Mouse (Mus musculus): ENCODE measurements at regions not wholly inside any gene's neighbourhood (a gene's known extent, or its start where the extent isn't known, plus 50 kb on each side); places are given as distances from the start of the nearest gene placed in this dataset.

DNA sequence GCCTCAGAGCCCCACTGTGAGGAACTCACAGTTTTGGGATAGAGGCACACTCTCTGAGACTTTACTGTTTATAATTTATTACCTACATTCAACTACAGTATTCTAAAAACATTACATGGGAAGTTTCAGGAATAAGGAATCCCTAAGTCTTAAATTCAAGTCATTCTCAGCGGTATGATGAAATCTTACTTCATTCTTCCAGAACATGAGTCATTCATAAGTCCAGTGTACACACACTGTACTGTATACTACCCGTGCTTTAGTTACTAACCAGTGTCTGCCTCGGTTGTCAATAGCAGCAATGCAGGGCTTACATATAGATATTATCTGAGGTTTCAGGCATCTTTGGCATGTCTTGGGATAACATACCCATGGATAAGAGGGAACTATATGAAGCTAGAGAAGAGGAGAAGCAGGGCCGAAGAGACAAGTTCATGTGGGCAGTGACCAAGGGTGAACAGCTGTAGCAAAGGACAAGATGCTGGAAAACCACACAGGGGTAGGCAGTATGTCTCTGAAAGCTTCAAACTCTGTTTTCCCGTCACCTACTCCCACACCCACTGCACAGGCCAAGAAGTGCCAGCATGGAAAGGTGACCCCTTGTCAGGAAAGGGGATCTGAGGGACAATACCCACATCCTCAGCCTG, 55.5 kb upstream of the Zfp703 start:
- Histone ChIP-seq H3K4me2 (ENCODE audit: low read depth, low read length, poor library complexity, severe bottlenecking) (no peak overlapping the region), H3K4me1 (ENCODE audit: insufficient read depth, low read length) (no peaks in the 10 kb centered on the region), H3K9ac (replicated peaks; ENCODE audit: low read length, poor library complexity, severe bottlenecking) (no peak overlapping the region), H3K27ac (ENCODE audit: low read depth, low read length) (no peak overlapping the region), H3K36me3 (ENCODE audit: insufficient read depth, low read length) (no peaks in the 10 kb centered on the region), H3K4me3 (ENCODE audit: low read depth, low read length) (no peak overlapping the region), H3K27me3 (ENCODE audit: insufficient read depth, low read length) (no peaks in the 10 kb centered on the region), H3K9me3 (ENCODE audit: low read length) (no peaks in the 10 kb centered on the region)
- TF ChIP-seq CTCF (IDR thresholded peaks at IDR 0.05): no peak
- ATAC-seq (ENCODE audit: low FRiP score): no peak
- no peak for DNase-seq (ENCODE audit: low spot score)
- 93% methylated on average over 5 of the region's 5 CpGs for WGBS

- TF ChIP-seq CTCF (IDR thresholded peaks at IDR 0.05): no peak
- Histone ChIP-seq H3K27me3 (ENCODE audit: insufficient read depth, low read length) (no peaks in the 10 kb centered on the region), H3K4me3 (ENCODE audit: low read depth, low read length) (no peak overlapping the region), H3K9ac (replicated peaks; ENCODE audit: low read length, poor library complexity, severe bottlenecking) (no peak overlapping the region), H3K27ac (ENCODE audit: low read depth, low read length) (no peak overlapping the region), H3K4me2 (ENCODE audit: low read depth, low read length, poor library complexity, severe bottlenecking) (no peak overlapping the region), H3K4me1 (ENCODE audit: insufficient read depth, low read length) (no peaks in the 10 kb centered on the region), H3K36me3 (ENCODE audit: insufficient read depth, low read length) (no peaks in the 10 kb centered on the region), H3K9me3 (ENCODE audit: low read length) (no peaks in the 10 kb centered on the region)
- no peak for ATAC-seq (ENCODE audit: low FRiP score)
- DNase-seq (ENCODE audit: low spot score): no peak
- WGBS: 86% methylated on average over 5 of the region's 5 CpGs
Measured at GRCm38 (mm10) chr8:26922178-26922540, 55.0 kb upstream of the Zfp703 start.

DNA sequence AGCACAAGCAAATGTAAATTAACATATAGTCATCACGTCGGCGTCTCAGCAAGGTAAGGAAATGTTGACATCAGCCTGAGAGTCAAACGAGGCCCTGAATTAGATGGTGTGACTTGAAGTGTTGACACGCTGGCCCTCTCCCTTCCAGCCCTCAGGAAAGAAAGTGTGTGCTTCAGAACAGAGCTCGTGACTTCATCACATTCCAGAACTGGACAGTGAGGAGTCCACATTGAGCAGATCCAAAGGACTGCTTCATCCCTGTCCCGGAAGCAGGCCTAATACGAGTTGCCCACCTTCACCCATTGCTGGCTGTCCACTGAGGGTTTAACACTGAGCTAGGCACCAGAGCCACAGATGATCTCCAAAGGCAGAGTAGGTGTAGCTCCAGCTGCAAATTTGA, 54.0 kb upstream of the Zfp703 start:
- H3K4me2 ChIP-seq (ENCODE audit: low read depth, low read length, poor library complexity, severe bottlenecking): no peak overlapping the region
- H3K36me3 ChIP-seq (ENCODE audit: insufficient read depth, low read length): no peaks in the 10 kb centered on the region
- no peaks in the 10 kb centered on the region for H3K27me3 ChIP-seq (ENCODE audit: insufficient read depth, low read length)
- TF ChIP-seq CTCF (IDR thresholded peaks at IDR 0.05): no peak
- H3K4me1 ChIP-seq (ENCODE audit: insufficient read depth, low read length): no peaks in the 10 kb centered on the region
- WGBS: 86% methylated on average over 8 of the region's 8 CpGs
- H3K27ac ChIP-seq (ENCODE audit: low read depth, low read length): no peak overlapping the region
- ATAC-seq (ENCODE audit: low FRiP score) (no peak), DNase-seq (ENCODE audit: low spot score) (no peak)
- no peaks in the 10 kb centered on the region for H3K9me3 ChIP-seq (ENCODE audit: low read length)
- no peak overlapping the region for H3K9ac ChIP-seq (replicated peaks; ENCODE audit: low read length, poor library complexity, severe bottlenecking)
- no peak overlapping the region for H3K4me3 ChIP-seq (ENCODE audit: low read depth, low read length)
